Mouse (Mus musculus): Measurements from ENCODE around the gene Ylpm1.

GRCm38 (mm10) chr12:85094706-85095105 lies 98.6 kb downstream of the Ylpm1 start:
- TF ChIP-seq CTCF (IDR thresholded peaks at IDR 0.05; ENCODE audit: low read depth): no peak
- TF ChIP-seq EP300 (optimal IDR thresholded peaks at IDR 0.05): no peak

Measured in stomach, postnatal 0 days (tissue).